Mouse (Mus musculus) forebrain, embryonic 11.5 days (tissue): ENCODE measurements at regions not wholly inside any gene's neighbourhood (a gene's known extent, or its start where the extent isn't known, plus 50 kb on each side); places are given as distances from the start of the nearest gene placed in this dataset.

Source experiments
- ATAC-seq: fragments of 200-750 bp; cut with Nextera tagmentation; replicated peaks from 2 replicates; pipeline ENCODE4 v1.8.0; 2017; ENCODE audit warnings: moderate TSS enrichment; ENCODE audit not compliant: low FRiP score
- DNase-seq: peaks from one replicate; pipeline ENCODE4 v3.0.0-alpha.2; 2017; ENCODE audit warnings: low spot score
- H3K27ac ChIP-seq: fragments of 300-500 bp; sonication (generic); 2 replicates; pipeline ENCODE4 v1.5.1; 2014; ENCODE audit warnings: low read depth, low read length
- H3K27me3 ChIP-seq: fragments of 300-500 bp; sonication (generic); 2 replicates; pipeline ENCODE4 v1.6.1; 2014; ENCODE audit warnings: mild to moderate bottlenecking, low read length, mixed read lengths; ENCODE audit not compliant: control insufficient read depth, insufficient read depth
- H3K36me3 ChIP-seq: fragments of 300-500 bp; sonication (generic); 2 replicates; pipeline ENCODE4 v1.6.1; 2014; ENCODE audit warnings: mild to moderate bottlenecking, low read length, moderate library complexity, mixed read lengths; ENCODE audit not compliant: control insufficient read depth, insufficient read depth
- H3K4me1 ChIP-seq: fragments of 300-500 bp; sonication (generic); replicated peaks from 2 replicates; pipeline ENCODE4 v1.6.1; 2014; ENCODE audit warnings: low read length, mixed read lengths; ENCODE audit not compliant: control insufficient read depth, insufficient read depth
- H3K4me2 ChIP-seq: fragments of 300-500 bp; sonication (generic); 2 replicates; pipeline ENCODE4 v1.6.1; 2014; ENCODE audit warnings: low read depth, mild to moderate bottlenecking, low read length, moderate library complexity, mixed read lengths; ENCODE audit not compliant: severe bottlenecking
- H3K4me3 ChIP-seq: fragments of 300-500 bp; sonication (generic); 2 replicates; pipeline ENCODE4 v1.5.1; 2014; ENCODE audit warnings: low read depth, low read length
- H3K9ac ChIP-seq: fragments of 300-500 bp; sonication (generic); 2 replicates; pipeline ENCODE4 v1.6.1; 2014; ENCODE audit warnings: low read length
- H3K9me3 ChIP-seq: fragments of 300-500 bp; sonication (generic); 2 replicates; pipeline ENCODE4 v1.6.1; 2016; ENCODE audit warnings: low read length, mixed read lengths; ENCODE audit not compliant: control insufficient read depth
- WGBS: fragments of 180-500 bp; shearing (Covaris S2); extraction: QIAGEN DNeasy Blood & Tissue Kit; methylation state at CpG from one replicate; pipeline ENCODE4 v1.1.7; 2014; 5-methylcytosine and 5-hydroxymethylcytosine counted together

DNA sequence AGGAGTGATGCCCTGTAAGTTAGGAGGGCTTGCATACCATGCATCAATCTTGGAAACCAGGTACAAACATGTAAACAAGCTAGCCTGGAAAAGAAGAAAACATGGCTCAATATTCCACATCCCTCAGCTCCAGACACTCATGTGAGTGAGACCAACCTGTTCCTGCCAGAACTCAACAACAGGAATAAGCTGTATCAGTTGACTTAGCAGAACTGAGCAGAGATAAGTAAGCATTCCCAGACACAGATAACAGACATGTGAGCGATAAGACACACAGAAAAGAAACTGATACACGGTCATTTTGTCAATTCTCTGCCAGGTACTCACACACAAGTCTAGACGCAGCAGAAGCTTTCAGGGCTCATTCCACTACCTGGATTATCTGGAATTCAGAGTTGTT, 198.7 kb downstream of the Ibtk start:
- ATAC-seq, result no peak
- no peak for DNase-seq
- H3K4me2 ChIP-seq, result no peak overlapping the region
- H3K4me3 ChIP-seq, result no peak overlapping the region
- H3K4me1 ChIP-seq, result no peaks in the 10 kb centered on the region
- H3K36me3 ChIP-seq, result no peaks in the 10 kb centered on the region
- WGBS, result 86% methylated on average over 3 of the region's 3 CpGs
- H3K9me3 ChIP-seq, result no peaks in the 10 kb centered on the region
- H3K27me3 ChIP-seq, result no peaks in the 10 kb centered on the region
- H3K27ac ChIP-seq, result no peak overlapping the region
- no peak overlapping the region for H3K9ac ChIP-seq

DNA sequence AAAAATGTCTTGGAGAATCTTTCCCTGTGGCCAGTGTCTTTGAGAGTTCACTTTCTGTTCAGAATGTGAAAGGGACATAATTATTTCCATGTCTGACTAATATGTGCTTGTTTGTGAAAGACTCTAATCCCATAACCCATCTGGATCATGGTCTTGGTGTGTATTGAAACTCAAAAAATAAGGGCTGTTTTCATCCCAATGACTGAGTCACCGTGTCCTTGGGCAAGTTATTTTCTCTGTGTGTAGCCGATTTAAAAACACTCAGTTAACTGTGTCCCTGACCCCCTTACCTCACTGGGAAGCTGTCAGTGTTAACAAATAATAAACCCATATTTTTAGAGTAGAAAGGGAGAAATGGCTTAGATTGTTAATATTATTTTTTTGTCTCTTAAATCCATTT, 202.9 kb downstream of the Ibtk start:
- H3K4me1 ChIP-seq, result no peaks in the 10 kb centered on the region
- no peaks in the 10 kb centered on the region for H3K9me3 ChIP-seq
- no peak for ATAC-seq
- 72% methylated on average over 2 of the region's 2 CpGs for WGBS
- no peak overlapping the region for H3K4me3 ChIP-seq
- no peak overlapping the region for H3K27ac ChIP-seq
- DNase-seq, result no peak
- H3K36me3 ChIP-seq, result no peaks in the 10 kb centered on the region
- H3K27me3 ChIP-seq, result no peaks in the 10 kb centered on the region
- no peak overlapping the region for H3K9ac ChIP-seq
- no peak overlapping the region for H3K4me2 ChIP-seq

DNA sequence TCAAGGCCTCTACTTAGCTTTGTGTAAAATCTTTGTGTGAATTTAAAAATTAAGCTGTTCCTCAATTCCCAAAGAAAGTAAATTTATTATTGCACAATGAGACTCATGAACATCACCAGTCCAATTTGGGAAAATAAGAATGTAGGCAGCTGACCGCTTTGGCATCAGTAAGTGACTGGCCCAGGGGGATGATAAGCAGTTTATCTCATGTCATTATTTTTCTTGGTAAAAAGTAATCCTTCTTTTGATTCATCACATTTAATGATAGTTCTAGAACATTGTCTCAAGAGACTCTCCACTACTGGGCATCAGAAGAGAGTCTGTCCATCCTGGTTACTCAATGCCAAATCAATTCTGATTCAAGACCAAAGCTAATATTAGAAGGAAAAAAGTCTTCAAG, 203.6 kb downstream of the Ibtk start:
- WGBS, result 92% methylated on average over 1 of the region's 1 CpGs
- no peaks in the 10 kb centered on the region for H3K4me1 ChIP-seq
- H3K4me2 ChIP-seq, result no peak overlapping the region
- no peaks in the 10 kb centered on the region for H3K27me3 ChIP-seq
- DNase-seq (no peak), ATAC-seq (no peak)
- H3K9me3 ChIP-seq, result no peaks in the 10 kb centered on the region
- H3K4me3 ChIP-seq, result no peak overlapping the region
- no peaks in the 10 kb centered on the region for H3K36me3 ChIP-seq
- no peak overlapping the region for H3K27ac ChIP-seq
- no peak overlapping the region for H3K9ac ChIP-seq

DNA sequence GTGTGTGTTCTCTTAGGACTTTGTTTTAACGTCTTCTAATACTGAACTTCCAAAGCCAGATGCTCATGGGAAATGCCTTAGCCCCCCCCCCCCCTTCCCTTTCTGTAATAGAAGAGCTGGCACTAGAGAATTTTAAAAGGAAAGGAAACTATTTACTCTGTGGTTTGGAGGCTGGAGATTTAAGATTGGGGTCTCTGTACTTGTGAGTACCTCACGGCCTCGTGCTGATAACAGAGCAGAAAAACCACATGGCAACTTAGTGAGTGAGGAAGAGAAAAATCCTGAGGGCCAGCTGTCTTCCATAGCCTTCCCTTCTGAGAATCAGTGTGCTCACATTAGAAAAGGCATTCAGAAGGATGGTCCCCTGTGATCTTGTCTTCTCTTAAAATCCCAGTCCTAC, 210.6 kb downstream of the Ibtk start:
- no peak overlapping the region for H3K4me2 ChIP-seq
- H3K9ac ChIP-seq, result no peak overlapping the region
- H3K27me3 ChIP-seq, result no peaks in the 10 kb centered on the region
- no peak for ATAC-seq
- 82% methylated on average over 3 of the region's 3 CpGs for WGBS
- H3K4me3 ChIP-seq, result no peak overlapping the region
- H3K36me3 ChIP-seq, result no peaks in the 10 kb centered on the region
- DNase-seq, result no peak
- no peaks in the 10 kb centered on the region for H3K4me1 ChIP-seq
- H3K9me3 ChIP-seq, result no peaks in the 10 kb centered on the region
- H3K27ac ChIP-seq, result no peak overlapping the region

DNA sequence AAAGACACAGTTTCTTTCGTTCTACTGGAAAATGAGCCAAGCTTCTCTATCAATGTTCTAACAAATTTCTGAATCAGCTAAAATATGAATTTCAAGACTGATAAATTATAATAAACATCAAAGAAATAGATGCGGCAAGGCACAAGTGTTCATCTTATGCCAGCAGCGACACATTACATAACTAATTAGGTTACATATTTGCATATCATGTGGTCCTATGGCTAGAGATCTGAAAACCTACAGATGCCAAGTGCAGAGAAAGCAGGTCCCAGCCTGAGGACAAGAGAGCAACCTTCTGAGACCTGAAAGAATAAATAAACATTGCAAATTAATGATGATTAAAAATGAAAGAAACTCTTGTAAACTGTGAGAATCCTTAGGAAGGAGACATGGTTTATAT, 201.3 kb upstream of the Tent5a start:
- H3K27ac ChIP-seq, result no peak overlapping the region
- ATAC-seq (no peak), DNase-seq (no peak)
- H3K27me3 ChIP-seq, result no peaks in the 10 kb centered on the region
- no peaks in the 10 kb centered on the region for H3K4me1 ChIP-seq
- H3K4me3 ChIP-seq, result no peak overlapping the region
- H3K9ac ChIP-seq, result no peak overlapping the region
- WGBS, result 91% methylated on average over 3 of the region's 3 CpGs
- no peaks in the 10 kb centered on the region for H3K36me3 ChIP-seq
- no peak overlapping the region for H3K4me2 ChIP-seq
- no peaks in the 10 kb centered on the region for H3K9me3 ChIP-seq

DNA sequence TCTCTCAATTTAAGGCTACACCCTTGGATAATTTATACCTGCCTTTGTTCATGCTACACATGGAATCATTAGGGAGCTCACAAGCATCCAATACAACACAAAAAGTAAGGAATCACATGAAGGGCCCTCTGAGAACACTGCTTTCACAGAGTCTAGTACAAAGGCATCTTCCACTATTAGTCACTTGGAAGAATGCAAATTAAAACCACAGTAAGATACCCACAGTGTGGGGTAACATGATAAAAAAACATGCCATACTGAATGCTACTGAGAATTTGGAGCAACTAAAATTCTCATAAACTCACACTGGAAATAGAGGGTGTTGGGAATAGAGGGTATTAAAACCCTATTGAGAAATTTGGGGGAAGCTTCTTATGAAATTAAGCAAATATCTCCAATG, 197.6 kb upstream of the Tent5a start:
- Histone ChIP-seq H3K4me2 (no peak overlapping the region), H3K9me3 (no peaks in the 10 kb centered on the region), H3K36me3 (no peaks in the 10 kb centered on the region), H3K27ac (no peak overlapping the region), H3K27me3 (no peaks in the 10 kb centered on the region), H3K9ac (no peak overlapping the region), H3K4me3 (no peak overlapping the region), H3K4me1 (no peaks in the 10 kb centered on the region)
- ATAC-seq, result no peak
- DNase-seq, result no peak

DNA sequence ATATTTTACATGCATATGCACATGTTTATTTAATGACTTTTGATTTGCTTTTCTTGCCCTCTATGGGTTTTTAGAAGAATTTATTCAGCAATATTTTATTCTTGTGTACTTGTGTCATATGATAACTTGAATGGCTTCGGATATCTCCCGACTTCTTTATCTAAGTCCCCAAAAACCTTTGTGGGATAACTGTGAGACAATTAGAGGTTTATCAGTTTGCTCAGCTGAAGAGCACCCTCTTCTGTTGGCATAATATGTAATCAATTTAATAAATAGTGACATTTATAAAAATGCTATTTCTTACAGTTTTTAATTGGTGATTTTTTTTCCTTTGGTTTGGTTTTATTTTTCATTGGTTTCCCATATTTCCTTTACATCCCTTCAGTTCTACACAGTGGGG, 194.2 kb upstream of the Tent5a start:
- Histone ChIP-seq H3K4me2 (no peak overlapping the region), H3K27me3 (no peaks in the 10 kb centered on the region), H3K9me3 (no peaks in the 10 kb centered on the region), H3K4me1 (no peaks in the 10 kb centered on the region), H3K36me3 (no peaks in the 10 kb centered on the region), H3K9ac (no peak overlapping the region), H3K4me3 (no peak overlapping the region), H3K27ac (no peak overlapping the region)
- no peak for ATAC-seq
- 88% methylated on average over 2 of the region's 2 CpGs for WGBS
- no peak for DNase-seq

DNA sequence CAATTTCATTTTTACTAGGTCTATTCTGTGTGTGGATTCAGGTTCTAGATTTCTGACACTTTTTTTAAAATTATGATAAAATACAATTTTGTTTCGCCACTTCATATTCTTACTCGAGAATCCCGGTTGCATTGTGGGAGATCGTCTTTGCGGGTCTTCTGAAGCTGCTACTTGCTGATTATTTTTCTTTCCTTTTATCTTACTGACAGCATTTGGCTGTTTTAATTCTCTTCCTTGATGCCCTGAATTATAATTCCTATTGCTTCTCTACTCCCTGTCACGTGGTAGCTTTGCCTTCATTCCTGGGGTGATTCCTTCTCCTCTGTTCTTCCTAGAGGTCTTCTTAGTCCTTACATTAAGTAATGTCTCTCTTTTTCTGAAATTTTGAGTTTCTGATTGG, 193.8 kb upstream of the Tent5a start:
- Histone ChIP-seq H3K4me3 (no peak overlapping the region), H3K4me2 (no peak overlapping the region), H3K36me3 (no peaks in the 10 kb centered on the region), H3K9ac (no peak overlapping the region), H3K4me1 (no peaks in the 10 kb centered on the region), H3K27me3 (no peaks in the 10 kb centered on the region), H3K27ac (no peak overlapping the region), H3K9me3 (no peaks in the 10 kb centered on the region)
- DNase-seq (no peak), ATAC-seq (no peak)
- 88% methylated on average over 6 of the region's 6 CpGs for WGBS

DNA sequence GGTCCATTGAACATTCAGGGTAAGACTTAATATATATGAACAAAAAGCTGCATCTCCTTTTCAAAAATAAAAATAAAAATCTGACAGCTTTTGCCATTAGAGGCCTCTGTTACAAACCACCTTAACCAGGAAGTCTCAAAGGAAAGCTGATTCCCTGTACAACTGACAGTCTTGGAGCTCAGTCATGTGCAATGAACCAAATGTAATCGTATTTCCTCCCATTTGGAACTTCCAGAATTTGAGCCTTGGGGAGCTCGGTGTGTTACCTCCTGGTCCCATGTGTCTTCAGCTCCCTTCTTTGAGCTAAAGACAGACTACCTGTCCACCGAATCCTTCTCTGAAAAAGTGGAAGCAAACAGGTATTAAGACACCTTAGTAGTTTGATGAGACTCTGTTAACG, 171.9 kb upstream of the Tent5a start:
- no peak overlapping the region for H3K9ac ChIP-seq
- H3K4me1 ChIP-seq, result peaks cover 2% of the 10 kb centered on the region; the same call in 1 of the 2 replicates
- no peaks in the 10 kb centered on the region for H3K36me3 ChIP-seq
- DNase-seq (no peak), ATAC-seq (no peak)
- H3K4me2 ChIP-seq, result no peak overlapping the region
- 55% methylated on average over 4 of the region's 4 CpGs for WGBS
- H3K9me3 ChIP-seq, result no peaks in the 10 kb centered on the region
- H3K27ac ChIP-seq, result no peak overlapping the region
- no peaks in the 10 kb centered on the region for H3K27me3 ChIP-seq
- no peak overlapping the region for H3K4me3 ChIP-seq
